Mouse (Mus musculus) neural tube, embryonic 10.5 days (tissue): ENCODE measurements around the gene Rpl41.
A peak's percentile ranks its signal among the peaks of the same experiment; 100 is the strongest.
"Not testable (repeated sequence)": the region's sequence is repeated elsewhere in the genome, so short reads cannot be mapped to it uniquely, and the experiment has no call there.

Source experiments
- DNase-seq: peaks from one replicate; pipeline ENCODE4 v3.0.0-alpha.2; 2017; ENCODE audit warnings: low spot score; ENCODE audit errors: extremely low spot score

The Rpl41 gene

GRCm38 (mm10) chr10:128556286-128556685 is 7.2 kb upstream of the Rpl41 start:
- DNase-seq: no peak

GRCm38 (mm10) chr10:128555567-128555966 is 6.5 kb upstream of the Rpl41 start:
- not testable (repeated sequence) for DNase-seq

- not testable (repeated sequence) for DNase-seq
Measured at GRCm38 (mm10) chr10:128550144-128550823, 1.2 kb upstream of the Rpl41 start.

GRCm38 (mm10) chr10:128549682-128550057 is 565 bp upstream of the Rpl41 start:
- DNase-seq: not testable (repeated sequence)

- peak; percentile 29 for DNase-seq
Measured at GRCm38 (mm10) chr10:128548051-128548791, 884 bp downstream of the Rpl41 start.

GRCm38 (mm10) chr10:128547361-128548032 is 1.6 kb downstream of the Rpl41 start, which contains the start of gene Zc3h10:
Gene Zc3h10, minus strand, starts transcription at chr10:128547774.
- peak; percentile 94 for DNase-seq

- no peak for DNase-seq
Measured at GRCm38 (mm10) chr10:128546787-128547186, 2.3 kb downstream of the Rpl41 start.

- no peak for DNase-seq
Measured at GRCm38 (mm10) chr10:128546361-128546760, 2.7 kb downstream of the Rpl41 start.

- no peak for DNase-seq
Measured at GRCm38 (mm10) chr10:128545570-128545898, 3.6 kb downstream of the Rpl41 start.

GRCm38 (mm10) chr10:128544674-128545569 is 4.2 kb downstream of the Rpl41 start:
- DNase-seq: no peak

GRCm38 (mm10) chr10:128544151-128544657 is 4.9 kb downstream of the Rpl41 start:
- no peak for DNase-seq

- no peak for DNase-seq
Measured at GRCm38 (mm10) chr10:128543100-128543499, 6.0 kb downstream of the Rpl41 start.

- DNase-seq: no peak
Measured at GRCm38 (mm10) chr10:128538340-128538870, 10.7 kb downstream of the Rpl41 start.

GRCm38 (mm10) chr10:128536266-128536940 is 12.7 kb downstream of the Rpl41 start:
- DNase-seq: peak; percentile 89

- no peak for DNase-seq
Measured at GRCm38 (mm10) chr10:128535624-128536265, 13.4 kb downstream of the Rpl41 start.

GRCm38 (mm10) chr10:128535206-128535605 is 13.9 kb downstream of the Rpl41 start:
- DNase-seq: no peak

- DNase-seq: no peak
Measured at GRCm38 (mm10) chr10:128526366-128527356, 22.4 kb downstream of the Rpl41 start.

- DNase-seq: peak; percentile 92
Measured at GRCm38 (mm10) chr10:128525671-128526308, 23.3 kb downstream of the Rpl41 start, which contains the start of gene Esyt1. Gene Esyt1, minus strand, starts transcription at chr10:128525871.
